Mouse (Mus musculus): ENCODE measurements around the gene Npb.
"Not testable (repeated sequence)": the region's sequence is repeated elsewhere in the genome, so short reads cannot be mapped to it uniquely, and the experiment has no call there.

Gene Npb

GRCm38 (mm10) chr11:120608241-120609034 is at the start of gene Npb:
Gene Npb, plus strand, starts transcription at chr11:120608477.
- no peak for DNase-seq

- not testable (repeated sequence) for DNase-seq
These were observed 49.4 kb upstream of the Npb start for GRCm38 (mm10) chr11:120558843-120559242.

- no peak for DNase-seq
These were observed 47.1 kb upstream of the Npb start for GRCm38 (mm10) chr11:120560952-120561728.

GRCm38 (mm10) chr11:120562949-120563348 is 45.3 kb upstream of the Npb start:
- no peak for DNase-seq

- DNase-seq, result no peak
These were observed 43.2 kb upstream of the Npb start for GRCm38 (mm10) chr11:120565114-120565513.

- no peak for DNase-seq
These were observed 40.0 kb upstream of the Npb start for GRCm38 (mm10) chr11:120568324-120568723.

GRCm38 (mm10) chr11:120571122-120571521 is 37.2 kb upstream of the Npb start:
- no peak for DNase-seq

- no peak for DNase-seq
These were observed 36.4 kb upstream of the Npb start for GRCm38 (mm10) chr11:120571754-120572416.

GRCm38 (mm10) chr11:120572417-120572751 is 35.9 kb upstream of the Npb start:
- no peak for DNase-seq

- peak; percentile 99 for DNase-seq
These were observed 35.3 kb upstream of the Npb start, which contains the start of gene P4hb for GRCm38 (mm10) chr11:120572752-120573584. Gene P4hb, minus strand, starts transcription at chr11:120573253.

GRCm38 (mm10) chr11:120573585-120574277 is 34.5 kb upstream of the Npb start:
- no peak for DNase-seq

- no peak for DNase-seq
These were observed 34.0 kb upstream of the Npb start for GRCm38 (mm10) chr11:120574278-120574600.

- DNase-seq, result no peak
These were observed 33.2 kb upstream of the Npb start for GRCm38 (mm10) chr11:120575046-120575445.

- DNase-seq, result no peak
These were observed 32.3 kb upstream of the Npb start for GRCm38 (mm10) chr11:120575940-120576339.

GRCm38 (mm10) chr11:120576365-120576981 is 31.8 kb upstream of the Npb start:
- DNase-seq, result no peak

GRCm38 (mm10) chr11:120577211-120578023 is 30.9 kb upstream of the Npb start:
- DNase-seq, result no peak

GRCm38 (mm10) chr11:120578024-120578693 is 30.1 kb upstream of the Npb start:
- no peak for DNase-seq

- DNase-seq, result peak in 1 of 2 experiments; percentile 31
These were observed 29.5 kb upstream of the Npb start for GRCm38 (mm10) chr11:120578694-120579243.

- peak; percentile 48 to 75 for DNase-seq
These were observed 28.8 kb upstream of the Npb start for GRCm38 (mm10) chr11:120579316-120580107.

Data from thymus, adult 18-20 months (tissue).